Mouse (Mus musculus) forebrain, embryonic 16.5 days (tissue): ENCODE data around the gene Pfkl. TPM values are rescaled to one million over a fixed set of nuclear protein-coding genes. Genes with fewer than 3 reads are reported as not detected.
"Not testable (repeated sequence)": the region's sequence is repeated elsewhere in the genome, so short reads cannot be mapped to it uniquely, and the experiment has no call there.

ENCODE experiments used
- ATAC-seq: fragments of 200-750 bp; cut with Nextera tagmentation; 2 replicates; pipeline ENCODE4 v1.8.0; 2017; ENCODE audit warnings: mild to moderate bottlenecking, moderate library complexity
- H3K27ac ChIP-seq: fragments of 300-500 bp; sonication (generic); 2 replicates; pipeline ENCODE4 v1.5.1; 2014; ENCODE audit warnings: low read length, control low read depth
- H3K27me3 ChIP-seq: fragments of 300-500 bp; sonication (generic); replicated peaks from 2 replicates; pipeline ENCODE4 v1.6.1; 2014; ENCODE audit warnings: low read length; ENCODE audit not compliant: control insufficient read depth, insufficient read depth
- H3K36me3 ChIP-seq: fragments of 300-500 bp; sonication (generic); 2 replicates; pipeline ENCODE4 v1.6.1; 2014; ENCODE audit not compliant: control insufficient read depth, insufficient read depth
- H3K4me1 ChIP-seq: fragments of 300-500 bp; sonication (generic); replicated peaks from 2 replicates; pipeline ENCODE4 v1.6.1; 2014; ENCODE audit warnings: low read length; ENCODE audit not compliant: control insufficient read depth, insufficient read depth
- H3K4me2 ChIP-seq: fragments of 300-500 bp; sonication (generic); 2 replicates; pipeline ENCODE4 v1.6.1; 2014; ENCODE audit warnings: mild to moderate bottlenecking, low read length, control low read depth
- H3K4me3 ChIP-seq: fragments of 300-500 bp; sonication (generic); replicated peaks from 2 replicates; pipeline ENCODE4 v1.5.1; 2014; ENCODE audit warnings: mild to moderate bottlenecking, low read length, control low read depth
- H3K9ac ChIP-seq: fragments of 300-500 bp; sonication (generic); replicated peaks from 2 replicates; pipeline ENCODE4 v1.6.1; 2014; ENCODE audit warnings: low read depth, low read length, control low read depth
- H3K9me3 ChIP-seq: fragments of 300-500 bp; sonication (generic); 2 replicates; pipeline ENCODE4 v1.6.1; 2016; ENCODE audit warnings: low read length; ENCODE audit not compliant: control insufficient read depth
- WGBS: fragments of 180-500 bp; shearing (Covaris S2); extraction: QIAGEN DNeasy Blood & Tissue Kit; methylation state at CpG from one replicate; pipeline ENCODE4 v1.1.7; 2014; 5-methylcytosine and 5-hydroxymethylcytosine counted together
- polyA plus RNA-seq: library from polyadenylated mRNA; unstranded; fragments of >200 nt; fragmentation: Nextera tagmentation; extraction: Ambion mirVana; gene quantifications from 2 replicates; pipeline ENCODE4 v1.2.1, GENCODE M21; 2015

The Pfkl gene
- polyA plus RNA-seq, 1 experiment from 2014 or later: 117 TPM

- 88% methylated on average over 7 of the region's 7 CpGs for WGBS
- H3K4me3 ChIP-seq: no peak overlapping the region
Observed at GRCm38 (mm10) chr10:78042096-78042495, 32.2 kb upstream of the Pfkl start.

GRCm38 (mm10) chr10:78041647-78042046 lies 31.8 kb upstream of the Pfkl start, which contains the start of gene Dnmt3l:
TSS of gene Dnmt3l (plus strand) at chr10:78041947.
- no peak within 1 kb of the TSS for H3K4me2 ChIP-seq
- H3K27ac ChIP-seq: no peak within 1 kb of the TSS
- H3K9ac ChIP-seq: no peak within 1 kb of the TSS
- H3K36me3 ChIP-seq: no peaks in the 10 kb centered on the region
- H3K27me3 ChIP-seq: no peaks in the 10 kb centered on the region
- peaks cover 8% of the 10 kb centered on the region for H3K4me1 ChIP-seq
- no peak within 1 kb of the TSS for H3K4me3 ChIP-seq
- ATAC-seq: no peak
- H3K9me3 ChIP-seq: no peaks in the 10 kb centered on the region
- 96% methylated on average over 5 of the region's 5 CpGs for WGBS

More at GRCm38 (mm10) chr10:78042096-78042495, 32.2 kb upstream of the Pfkl start:
- no peaks in the 10 kb centered on the region for H3K27me3 ChIP-seq
- no peak for ATAC-seq
- H3K36me3 ChIP-seq: no peaks in the 10 kb centered on the region
- no peak overlapping the region for H3K9ac ChIP-seq
- peaks cover 8% of the 10 kb centered on the region for H3K4me1 ChIP-seq
- H3K4me2 ChIP-seq: no peak overlapping the region
- H3K9me3 ChIP-seq: no peaks in the 10 kb centered on the region
- H3K27ac ChIP-seq: no peak overlapping the region

GRCm38 (mm10) chr10:78037139-78037538 lies 27.3 kb upstream of the Pfkl start:
- ATAC-seq: no peak
- WGBS: 91% methylated on average over 4 of the region's 4 CpGs

GRCm38 (mm10) chr10:78031987-78032386 lies 22.1 kb upstream of the Pfkl start:
- H3K27ac ChIP-seq: no peak overlapping the region
- H3K9ac ChIP-seq: no peak overlapping the region
- no peak overlapping the region for H3K4me3 ChIP-seq
- H3K27me3 ChIP-seq: no peaks in the 10 kb centered on the region
- 68% methylated on average over 2 of the region's 2 CpGs for WGBS
- H3K36me3 ChIP-seq: no peaks in the 10 kb centered on the region
- no peaks in the 10 kb centered on the region for H3K9me3 ChIP-seq
- ATAC-seq: no peak
- no peak overlapping the region for H3K4me2 ChIP-seq
- no peaks in the 10 kb centered on the region for H3K4me1 ChIP-seq

More at GRCm38 (mm10) chr10:78037139-78037538, 27.3 kb upstream of the Pfkl start:
- Histone ChIP-seq H3K27ac (no peak overlapping the region), H3K4me3 (no peak overlapping the region), H3K9ac (no peak overlapping the region), H3K27me3 (no peaks in the 10 kb centered on the region), H3K9me3 (no peaks in the 10 kb centered on the region), H3K36me3 (no peaks in the 10 kb centered on the region), H3K4me2 (no peak overlapping the region), H3K4me1 (no peaks in the 10 kb centered on the region)

GRCm38 (mm10) chr10:78029080-78029479 lies 19.2 kb upstream of the Pfkl start:
- no peak overlapping the region for H3K27ac ChIP-seq
- no peaks in the 10 kb centered on the region for H3K4me1 ChIP-seq
- no peak overlapping the region for H3K4me2 ChIP-seq
- no peak for ATAC-seq
- H3K36me3 ChIP-seq: no peaks in the 10 kb centered on the region
- 87% methylated on average over 1 of the region's 1 CpGs for WGBS
- H3K9ac ChIP-seq: no peak overlapping the region
- no peaks in the 10 kb centered on the region for H3K27me3 ChIP-seq
- no peak overlapping the region for H3K4me3 ChIP-seq
- no peaks in the 10 kb centered on the region for H3K9me3 ChIP-seq

GRCm38 (mm10) chr10:78028129-78028528 lies 18.2 kb upstream of the Pfkl start:
- peak; percentile 66 for ATAC-seq
- H3K9me3 ChIP-seq: no peaks in the 10 kb centered on the region
- no peak overlapping the region for H3K4me2 ChIP-seq
- H3K27me3 ChIP-seq: no peaks in the 10 kb centered on the region
- 3% methylated on average over 5 of the region's 5 CpGs for WGBS
- no peaks in the 10 kb centered on the region for H3K36me3 ChIP-seq
- H3K4me1 ChIP-seq: no peaks in the 10 kb centered on the region
- no peak overlapping the region for H3K27ac ChIP-seq
- H3K9ac ChIP-seq: no peak overlapping the region
- H3K4me3 ChIP-seq: no peak overlapping the region

- H3K9ac ChIP-seq, ATAC-seq, H3K9me3 ChIP-seq, H3K36me3 ChIP-seq, H3K4me1 ChIP-seq, H3K4me2 ChIP-seq, H3K27me3 ChIP-seq, H3K4me3 ChIP-seq, H3K27ac ChIP-seq: not testable (repeated sequence)
- 68% methylated on average over 6 of the region's 8 CpGs for WGBS
Observed at GRCm38 (mm10) chr10:78025453-78025852, 15.6 kb upstream of the Pfkl start.

- not testable (repeated sequence) for H3K27ac ChIP-seq, H3K4me3 ChIP-seq, H3K9ac ChIP-seq, ATAC-seq, H3K27me3 ChIP-seq, H3K4me2 ChIP-seq, H3K9me3 ChIP-seq, H3K36me3 ChIP-seq, H3K4me1 ChIP-seq
- 95% methylated on average over 6 of the region's 11 CpGs for WGBS
Observed at GRCm38 (mm10) chr10:78019984-78020383, 10.1 kb upstream of the Pfkl start.

- ATAC-seq: no peak
- WGBS: 77% methylated on average over 4 of the region's 4 CpGs
- Histone ChIP-seq H3K4me1 (peaks cover 2% of the 10 kb centered on the region; the same call in 1 of the 2 replicates), H3K27ac (no peak overlapping the region), H3K4me3 (no peak overlapping the region), H3K9ac (no peak overlapping the region), H3K27me3 (no peaks in the 10 kb centered on the region), H3K4me2 (no peak overlapping the region), H3K36me3 (no peaks in the 10 kb centered on the region), H3K9me3 (no peaks in the 10 kb centered on the region)
Observed at GRCm38 (mm10) chr10:78019291-78019690, 9.4 kb upstream of the Pfkl start.

GRCm38 (mm10) chr10:78018797-78019203 lies 8.9 kb upstream of the Pfkl start:
- no peaks in the 10 kb centered on the region for H3K9me3 ChIP-seq
- H3K9ac ChIP-seq: no peak overlapping the region
- H3K36me3 ChIP-seq: no peaks in the 10 kb centered on the region
- 15% methylated on average over 19 of the region's 19 CpGs for WGBS
- peak; percentile 89 for ATAC-seq
- H3K4me2 ChIP-seq: peak overlapping the region; percentile 57
- peak overlapping the region; percentile 34 for H3K4me3 ChIP-seq
- H3K27me3 ChIP-seq: no peaks in the 10 kb centered on the region
- H3K27ac ChIP-seq: no peak overlapping the region
- peaks cover 2% of the 10 kb centered on the region; the same call in 1 of the 2 replicates for H3K4me1 ChIP-seq
